Mouse (Mus musculus): ENCODE results near the gene Siae. TPM values are rescaled to one million over a fixed set of nuclear protein-coding genes. Genes with fewer than 3 reads are reported as not detected.
A peak's percentile ranks its signal among the peaks of the same experiment; 100 is the strongest.

Gene Siae
- polyA plus RNA-seq, 1 experiment = 10.0 TPM

GRCm38 (mm10) chr9:37656439-37656881 is 101.0 kb downstream of the Siae start:
- Histone ChIP-seq H3K36me3 (ENCODE audit: control insufficient read depth, insufficient read depth, low read length) (peaks cover 26% of the 10 kb centered on the region), H3K4me1 (replicated peaks; ENCODE audit: control insufficient read depth, insufficient read depth, low read length) (no peaks in the 10 kb centered on the region), H3K27me3 (ENCODE audit: control insufficient read depth, insufficient read depth, low read length) (no peaks in the 10 kb centered on the region), H3K27ac (ENCODE audit: control insufficient read depth, insufficient read depth, low read length) (peak overlapping the region; percentile 89), H3K4me3 (ENCODE audit: control insufficient read depth, insufficient read depth, low read length) (peak overlapping the region; percentile 99)
- TF ChIP-seq CTCF (IDR thresholded peaks at IDR 0.05; ENCODE audit: borderline replicate concordance, control insufficient read depth, extremely low read depth, insufficient read depth, low read length, poor library complexity) = no peak
- no peak for TF ChIP-seq POLR2A (IDR thresholded peaks at IDR 0.05; ENCODE audit: control insufficient read depth, extremely low read depth, insufficient read depth, low read length, poor library complexity)
- DNase-seq = peak; percentile 35
- WGBS = under 1% methylated on average over 10 of the region's 10 CpGs

GRCm38 (mm10) chr9:37656931-37657481 is 101.5 kb downstream of the Siae start, which contains the start of gene Tbrg1:
TSS of gene Tbrg1 (minus strand) at chr9:37657312.
- Histone ChIP-seq H3K36me3 (ENCODE audit: control insufficient read depth, insufficient read depth, low read length) (peaks cover 23% of the 10 kb centered on the region), H3K4me1 (replicated peaks; ENCODE audit: control insufficient read depth, insufficient read depth, low read length) (no peaks in the 10 kb centered on the region), H3K27me3 (ENCODE audit: control insufficient read depth, insufficient read depth, low read length) (no peaks in the 10 kb centered on the region), H3K4me3 (ENCODE audit: control insufficient read depth, insufficient read depth, low read length) (peak within 1 kb of the TSS; percentile 99), H3K27ac (ENCODE audit: control insufficient read depth, insufficient read depth, low read length) (peak within 1 kb of the TSS; percentile 89)
- DNase-seq = peak; percentile 66
- under 1% methylated on average over 36 of the region's 36 CpGs for WGBS
- TF ChIP-seq CTCF (IDR thresholded peaks at IDR 0.05; ENCODE audit: borderline replicate concordance, control insufficient read depth, extremely low read depth, insufficient read depth, low read length, poor library complexity) = peak; percentile 25; the same call in 1 of the 2 replicates
- TF ChIP-seq POLR2A (IDR thresholded peaks at IDR 0.05; ENCODE audit: control insufficient read depth, extremely low read depth, insufficient read depth, low read length, poor library complexity) = no peak

DNA sequence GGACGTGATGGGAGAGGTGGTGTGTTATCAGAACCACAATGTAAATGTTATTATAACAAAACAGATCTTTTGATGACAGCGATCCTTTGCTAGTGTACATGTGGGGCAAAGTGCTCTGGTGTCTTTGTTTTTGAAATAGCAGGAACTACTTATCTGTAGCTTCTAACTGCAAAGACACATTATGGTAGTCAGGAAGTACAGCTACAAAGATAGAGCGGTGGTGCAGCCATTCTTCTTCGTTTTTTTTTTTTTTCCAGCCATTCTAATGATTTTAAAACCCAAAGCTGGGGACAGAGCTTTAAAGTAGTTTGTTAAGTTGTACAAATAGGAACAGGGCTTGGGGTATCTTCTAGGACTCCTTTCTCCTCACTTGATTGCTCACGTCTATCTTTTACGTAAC is 103.9 kb downstream of the Siae start:
- peaks cover 1% of the 10 kb centered on the region; the same call in 1 of the 2 replicates for H3K36me3 ChIP-seq (ENCODE audit: control insufficient read depth, insufficient read depth, low read length)
- 89% methylated on average over 6 of the region's 6 CpGs for WGBS
- TF ChIP-seq CTCF (IDR thresholded peaks at IDR 0.05; ENCODE audit: borderline replicate concordance, control insufficient read depth, extremely low read depth, insufficient read depth, low read length, poor library complexity) (no peak), POLR2A (IDR thresholded peaks at IDR 0.05; ENCODE audit: control insufficient read depth, extremely low read depth, insufficient read depth, low read length, poor library complexity) (no peak)
- H3K27me3 ChIP-seq (ENCODE audit: control insufficient read depth, insufficient read depth, low read length) = no peaks in the 10 kb centered on the region
- H3K27ac ChIP-seq (ENCODE audit: control insufficient read depth, insufficient read depth, low read length) = no peak overlapping the region
- DNase-seq = no peak
- H3K4me1 ChIP-seq (replicated peaks; ENCODE audit: control insufficient read depth, insufficient read depth, low read length) = no peaks in the 10 kb centered on the region
- H3K4me3 ChIP-seq (ENCODE audit: control insufficient read depth, insufficient read depth, low read length) = no peak overlapping the region

DNA sequence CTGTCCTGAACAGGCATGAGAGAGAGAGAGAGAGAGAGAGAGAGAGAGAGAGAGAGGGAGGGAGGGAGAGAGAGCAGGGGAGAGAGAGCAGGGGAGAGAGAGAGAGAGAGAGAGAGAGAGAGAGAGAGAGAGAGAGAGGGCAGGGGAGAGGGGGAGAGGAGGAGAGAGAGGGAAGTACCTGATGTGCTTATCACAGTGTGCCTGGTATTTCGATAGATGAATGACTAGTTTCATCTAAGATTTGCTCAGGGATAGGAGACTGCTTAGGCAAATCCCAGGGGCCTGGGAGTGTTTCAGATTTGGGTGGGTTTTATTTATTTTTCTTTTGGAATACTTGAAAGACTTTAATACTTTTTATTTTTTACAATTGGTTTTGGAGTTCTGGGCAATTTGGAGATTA is 107.7 kb downstream of the Siae start:
- no peak for DNase-seq
- TF ChIP-seq CTCF (IDR thresholded peaks at IDR 0.05; ENCODE audit: borderline replicate concordance, control insufficient read depth, extremely low read depth, insufficient read depth, low read length, poor library complexity) = no peak
- no peak for TF ChIP-seq POLR2A (IDR thresholded peaks at IDR 0.05; ENCODE audit: control insufficient read depth, extremely low read depth, insufficient read depth, low read length, poor library complexity)
- 54% methylated on average over 1 of the region's 1 CpGs for WGBS
- Histone ChIP-seq H3K4me3 (ENCODE audit: control insufficient read depth, insufficient read depth, low read length) (no peak overlapping the region), H3K27ac (ENCODE audit: control insufficient read depth, insufficient read depth, low read length) (no peak overlapping the region), H3K27me3 (ENCODE audit: control insufficient read depth, insufficient read depth, low read length) (no peaks in the 10 kb centered on the region), H3K36me3 (ENCODE audit: control insufficient read depth, insufficient read depth, low read length) (no peaks in the 10 kb centered on the region), H3K4me1 (replicated peaks; ENCODE audit: control insufficient read depth, insufficient read depth, low read length) (no peaks in the 10 kb centered on the region)

GRCm38 (mm10) chr9:37664604-37665003 is 109.1 kb downstream of the Siae start:
- H3K27ac ChIP-seq (ENCODE audit: control insufficient read depth, insufficient read depth, low read length) = no peak overlapping the region
- DNase-seq = no peak
- no peaks in the 10 kb centered on the region for H3K4me1 ChIP-seq (replicated peaks; ENCODE audit: control insufficient read depth, insufficient read depth, low read length)
- 76% methylated on average over 2 of the region's 2 CpGs for WGBS
- H3K36me3 ChIP-seq (ENCODE audit: control insufficient read depth, insufficient read depth, low read length) = no peaks in the 10 kb centered on the region
- H3K27me3 ChIP-seq (ENCODE audit: control insufficient read depth, insufficient read depth, low read length) = no peaks in the 10 kb centered on the region
- no peak overlapping the region for H3K4me3 ChIP-seq (ENCODE audit: control insufficient read depth, insufficient read depth, low read length)
- TF ChIP-seq POLR2A (IDR thresholded peaks at IDR 0.05; ENCODE audit: control insufficient read depth, extremely low read depth, insufficient read depth, low read length, poor library complexity) (no peak), CTCF (IDR thresholded peaks at IDR 0.05; ENCODE audit: borderline replicate concordance, control insufficient read depth, extremely low read depth, insufficient read depth, low read length, poor library complexity) (no peak)

GRCm38 (mm10) chr9:37666045-37666444 is 110.5 kb downstream of the Siae start:
- WGBS = 88% methylated on average over 7 of the region's 7 CpGs
- TF ChIP-seq CTCF (IDR thresholded peaks at IDR 0.05; ENCODE audit: borderline replicate concordance, control insufficient read depth, extremely low read depth, insufficient read depth, low read length, poor library complexity) (no peak), POLR2A (IDR thresholded peaks at IDR 0.05; ENCODE audit: control insufficient read depth, extremely low read depth, insufficient read depth, low read length, poor library complexity) (no peak)
- H3K4me3 ChIP-seq (ENCODE audit: control insufficient read depth, insufficient read depth, low read length) = no peak overlapping the region
- no peak overlapping the region for H3K27ac ChIP-seq (ENCODE audit: control insufficient read depth, insufficient read depth, low read length)
- no peaks in the 10 kb centered on the region for H3K36me3 ChIP-seq (ENCODE audit: control insufficient read depth, insufficient read depth, low read length)
- no peak for DNase-seq
- H3K4me1 ChIP-seq (replicated peaks; ENCODE audit: control insufficient read depth, insufficient read depth, low read length) = no peaks in the 10 kb centered on the region
- H3K27me3 ChIP-seq (ENCODE audit: control insufficient read depth, insufficient read depth, low read length) = no peaks in the 10 kb centered on the region

All from thymus, adult 2 months (tissue).